Mouse (Mus musculus): ENCODE measurements around the gene Klhdc8b.

Gene Klhdc8b

GRCm38 (mm10) chr9:108483051-108483790 lies 21.8 kb upstream of the Klhdc8b start:
- in situ Hi-C loops (cut with MboI, MseI), result loop anchor here (10.0 kb wide), 1 partner anchor 432 kb away; the partner anchor contains the start of gene Tmem89

GRCm38 (mm10) chr9:108481520-108482210 lies 20.3 kb upstream of the Klhdc8b start:
- in situ Hi-C loops (cut with MboI, MseI), result loop anchor here (10.0 kb wide), 1 partner anchor 433 kb away; the partner anchor contains the start of gene Tmem89

DNA sequence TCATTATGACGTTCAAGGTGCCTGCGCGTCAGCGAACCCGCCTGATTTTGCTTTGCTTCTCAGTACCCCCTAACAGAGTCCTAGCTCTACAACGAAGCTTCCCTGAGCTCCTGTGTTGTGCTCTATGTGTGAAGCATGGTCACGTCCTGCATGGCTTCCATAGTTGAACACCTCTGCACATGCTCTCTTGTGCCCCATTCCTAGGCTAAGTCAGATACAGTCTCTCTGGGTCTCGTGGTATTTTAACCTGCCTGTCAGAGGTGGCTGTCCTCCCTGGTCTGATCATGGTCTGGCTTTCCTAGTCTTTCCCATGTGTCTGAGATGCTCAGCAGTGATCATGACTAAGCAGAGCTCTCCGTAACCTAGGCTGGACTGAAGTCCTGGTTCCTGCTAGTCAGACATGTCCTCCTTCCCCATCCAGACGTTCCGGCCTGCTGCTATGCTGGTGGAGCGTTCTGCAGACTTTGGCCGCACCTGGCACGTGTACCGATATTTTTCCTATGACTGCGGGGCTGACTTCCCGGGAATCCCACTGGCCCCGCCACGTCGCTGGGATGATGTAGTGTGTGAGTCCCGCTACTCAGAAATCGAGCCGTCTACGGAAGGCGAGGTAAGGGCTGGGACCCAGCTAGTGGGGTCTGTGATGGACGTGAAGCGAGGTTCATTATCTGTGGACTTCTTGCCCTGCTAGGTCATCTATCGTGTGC lies 19.6 kb upstream of the Klhdc8b start:
- in situ Hi-C loops (cut with MboI, MseI), result loop anchor here (10.0 kb wide), 1 partner anchor 434 kb away; the partner anchor contains the start of gene Tmem89

DNA sequence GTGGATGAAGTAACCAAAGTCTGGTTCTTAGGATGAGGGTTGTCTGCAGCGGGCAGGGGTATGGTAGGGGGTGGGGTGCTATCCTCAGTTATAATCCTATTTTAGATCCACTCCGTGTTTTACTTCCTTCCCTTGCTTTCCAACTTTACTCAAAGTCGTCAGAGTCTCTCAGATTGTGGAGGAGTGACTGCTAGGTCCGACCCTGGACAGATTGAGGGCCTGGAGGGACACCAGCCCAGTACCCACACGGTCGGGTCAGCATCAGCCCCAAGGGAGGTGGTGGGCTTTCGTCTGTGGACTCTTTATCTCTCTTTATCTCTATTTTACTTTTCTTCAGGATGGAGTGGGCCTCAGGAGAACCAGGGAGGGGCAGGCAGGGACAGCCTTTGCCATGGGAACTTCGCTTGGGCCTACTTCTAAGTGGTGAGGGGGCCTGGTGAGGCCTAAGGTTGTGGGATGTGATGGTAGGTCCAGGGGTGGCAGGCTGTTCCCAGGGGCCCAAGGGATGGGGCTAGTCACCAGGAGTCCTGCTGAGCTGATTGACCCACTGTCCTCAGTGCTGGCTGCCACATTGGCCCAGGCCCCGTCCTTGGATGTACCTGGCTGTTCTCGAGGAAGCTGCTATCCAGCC lies 18.5 kb upstream of the Klhdc8b start, which contains the start of gene Lamb2:
TSS of gene Lamb2 (plus strand) at position 16 of the 631 bp plus-strand sequence.
- in situ Hi-C loops (cut with MboI, MseI), result loop anchor here (10.0 kb wide), 1 partner anchor 435 kb away; the partner anchor contains the start of gene Tmem89

GRCm38 (mm10) chr9:108479241-108479640 lies 17.9 kb upstream of the Klhdc8b start:
- in situ Hi-C loops (cut with MboI, MseI), result no loop called here

DNA sequence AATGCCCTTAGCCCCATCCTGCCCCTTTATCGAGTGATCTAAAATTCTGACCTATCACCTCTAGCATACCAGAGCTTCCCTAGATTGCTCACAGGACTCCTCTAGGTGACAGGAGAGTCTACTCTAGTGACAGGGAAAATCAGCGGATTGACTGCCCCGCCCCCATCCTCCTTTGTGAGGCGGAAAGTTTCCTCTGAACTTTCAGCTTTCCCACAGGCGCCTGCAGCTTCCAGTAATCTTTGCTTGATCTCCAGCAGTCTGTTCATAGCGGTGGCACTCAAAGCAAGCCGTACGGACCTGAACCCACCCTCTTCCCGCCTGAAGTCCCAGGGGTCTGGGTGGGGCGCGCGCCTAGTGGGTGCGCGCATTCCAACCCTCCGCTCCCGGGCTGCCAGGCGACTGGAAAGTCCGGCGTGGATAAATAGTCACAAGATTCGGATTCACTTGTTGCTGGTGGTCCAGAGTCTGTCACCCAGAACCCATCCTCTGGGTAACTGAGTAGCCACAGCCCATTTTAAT lies 17.3 kb upstream of the Klhdc8b start:
- in situ Hi-C loops (cut with MboI, MseI), result no loop called here

- in situ Hi-C loops (cut with MboI, MseI), result no loop called here
Measured at GRCm38 (mm10) chr9:108474528-108474927, 13.1 kb upstream of the Klhdc8b start.

GRCm38 (mm10) chr9:108469845-108470244 lies 8.5 kb upstream of the Klhdc8b start:
- in situ Hi-C loops (cut with MboI, MseI), result no loop called here

DNA sequence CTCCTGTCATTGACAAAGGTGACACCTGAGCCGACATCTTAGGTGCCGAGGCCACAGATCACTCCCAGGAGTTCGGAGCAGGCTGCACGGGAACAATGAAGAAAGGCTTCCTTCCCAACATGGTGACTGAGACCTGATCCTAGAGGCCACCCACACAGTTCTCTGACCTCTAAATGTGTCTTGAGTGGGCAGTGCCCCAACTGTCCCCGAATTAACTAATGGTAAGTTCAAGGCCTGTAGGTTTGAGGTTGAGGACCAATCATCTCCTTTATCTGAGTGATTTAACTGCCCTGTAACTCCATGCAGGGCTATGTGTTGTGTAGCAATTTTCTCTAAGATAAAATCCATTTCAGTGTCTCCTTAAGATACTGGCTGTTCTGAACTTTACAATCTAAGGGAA lies 8.0 kb upstream of the Klhdc8b start:
- in situ Hi-C loops (cut with MboI, MseI), result no loop called here

DNA sequence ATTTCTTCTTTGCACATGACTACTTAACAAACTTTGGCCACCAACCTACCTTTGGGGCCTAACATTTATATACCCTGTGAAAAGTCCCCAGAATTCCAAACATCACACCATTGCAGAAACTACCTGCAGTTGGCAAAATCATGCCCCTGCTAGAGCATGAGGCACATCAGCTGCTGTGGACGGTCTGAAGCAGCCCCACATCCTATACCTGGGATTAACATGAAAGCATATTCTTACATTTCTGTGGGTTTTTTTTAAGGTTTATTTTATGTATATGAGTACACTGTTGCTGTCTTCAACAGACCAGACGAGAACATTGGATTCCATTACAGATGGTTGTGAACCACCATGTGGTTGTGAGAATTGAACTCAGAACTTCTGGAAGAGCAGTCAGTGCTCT lies 4.8 kb upstream of the Klhdc8b start:
- in situ Hi-C loops (cut with MboI, MseI), result no loop called here

DNA sequence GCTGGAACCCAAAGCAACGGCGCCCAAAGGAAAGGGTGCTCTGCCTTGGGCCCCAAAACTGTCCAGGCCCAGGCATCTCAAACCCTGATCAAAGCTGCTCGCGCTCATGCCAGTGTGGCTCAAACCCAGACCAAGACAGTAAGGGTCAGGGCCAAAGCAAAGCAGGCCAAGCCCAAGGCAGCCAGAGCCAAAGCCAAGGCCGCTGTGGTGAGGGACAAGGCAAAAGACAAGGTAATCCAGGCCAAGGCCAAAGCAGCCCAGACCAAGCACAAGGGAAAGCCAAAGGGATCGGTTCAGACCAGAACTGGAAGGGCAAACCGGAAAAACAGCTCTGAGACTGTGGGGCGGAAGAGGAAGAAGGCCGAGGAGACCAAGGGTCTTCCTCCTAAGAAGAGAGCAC lies 2.3 kb upstream of the Klhdc8b start:
- in situ Hi-C loops (cut with MboI, MseI), result no loop called here

- in situ Hi-C loops (cut with MboI, MseI), result no loop called here
Measured at GRCm38 (mm10) chr9:108462192-108462591, 811 bp upstream of the Klhdc8b start.

- in situ Hi-C loops (cut with MboI, MseI), result no loop called here
Measured at GRCm38 (mm10) chr9:108461675-108462074, 294 bp upstream of the Klhdc8b start.

GRCm38 (mm10) chr9:108460319-108461178 lies 832 bp downstream of the Klhdc8b start, which contains the start of gene Ccdc71:
Gene Ccdc71, plus strand, starts transcription at chr9:108460527.
- in situ Hi-C loops (cut with MboI, MseI), result no loop called here

DNA sequence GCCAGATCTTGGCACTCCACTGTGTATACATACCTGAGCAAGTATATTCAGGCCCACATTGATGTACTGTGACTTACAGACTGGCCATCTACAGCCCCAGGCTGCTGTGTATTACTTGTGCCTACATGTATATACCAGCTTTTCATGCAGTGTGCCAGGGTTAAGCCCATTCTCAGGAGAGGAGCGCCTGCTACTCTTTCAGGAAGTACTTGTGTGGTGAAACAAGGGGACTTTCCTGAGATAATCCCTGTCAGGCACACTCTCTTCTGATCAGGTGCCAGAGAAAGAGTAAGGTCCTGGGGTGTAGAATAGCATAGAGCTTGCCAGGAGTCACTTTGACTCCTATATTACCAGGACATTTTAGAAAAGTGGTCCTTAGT lies 1.5 kb downstream of the Klhdc8b start:
- in situ Hi-C loops (cut with MboI, MseI), result no loop called here

DNA sequence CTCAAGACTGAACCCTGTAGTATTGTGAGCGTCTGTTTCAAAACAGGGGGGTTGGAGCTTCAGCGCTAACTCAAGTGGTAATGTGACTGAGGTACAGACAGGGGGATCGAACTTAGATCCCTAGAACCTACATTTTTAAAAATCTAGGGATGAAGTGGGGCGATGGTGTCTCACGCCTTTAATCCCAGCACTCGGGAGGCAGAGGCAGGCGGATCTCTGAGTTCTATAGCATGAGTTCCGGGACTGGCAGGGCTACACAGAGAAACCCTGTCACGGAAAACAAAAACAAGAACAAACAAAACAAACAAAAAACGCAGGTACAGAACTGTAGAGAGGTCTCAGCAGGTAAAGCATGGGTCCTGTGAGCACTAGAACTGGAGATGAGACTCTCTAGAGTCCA lies 4.4 kb downstream of the Klhdc8b start:
- in situ Hi-C loops (cut with MboI, MseI), result no loop called here

GRCm38 (mm10) chr9:108455747-108456571 lies 5.4 kb downstream of the Klhdc8b start:
- in situ Hi-C loops (cut with MboI, MseI), result no loop called here

DNA sequence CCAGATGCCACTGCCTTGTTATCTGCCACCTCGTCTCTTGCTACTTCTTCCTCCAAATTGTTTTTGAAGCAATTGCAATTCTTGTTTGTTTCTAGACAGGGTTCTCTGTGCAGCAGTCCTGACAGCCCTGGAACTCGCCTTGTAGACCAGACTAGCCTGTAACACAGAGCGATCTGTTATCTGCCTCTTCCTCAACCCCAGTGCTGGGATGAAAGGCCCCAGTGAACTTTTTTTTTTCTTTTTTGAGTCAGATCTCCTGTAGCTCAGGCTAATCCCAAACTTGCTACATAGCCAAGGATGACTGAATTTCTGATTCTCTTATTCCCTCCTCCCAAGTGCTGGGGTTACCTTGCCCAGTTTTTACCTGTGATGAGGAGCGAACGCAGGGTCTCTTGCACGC lies 7.0 kb downstream of the Klhdc8b start:
- in situ Hi-C loops (cut with MboI, MseI), result no loop called here

DNA sequence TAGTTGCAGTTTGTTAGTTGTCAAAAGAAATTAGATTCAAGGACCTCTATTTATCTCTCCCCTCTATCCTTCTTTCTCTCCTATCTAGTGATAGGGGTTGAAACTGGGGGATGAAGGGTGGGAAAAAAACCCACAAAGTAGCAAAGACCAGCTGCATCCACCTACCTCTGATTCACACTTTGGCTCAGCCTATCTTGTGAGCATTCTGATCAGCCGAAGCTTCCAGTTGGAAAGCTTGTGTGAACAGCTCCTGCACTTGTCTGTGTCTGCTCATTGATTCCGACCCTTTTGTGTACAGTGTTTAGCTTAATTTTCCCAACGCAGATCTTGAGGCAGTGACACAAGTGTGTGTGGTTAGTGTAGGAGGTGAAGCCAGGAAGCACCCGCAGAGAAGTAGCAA lies 7.9 kb downstream of the Klhdc8b start:
- in situ Hi-C loops (cut with MboI, MseI), result no loop called here

DNA sequence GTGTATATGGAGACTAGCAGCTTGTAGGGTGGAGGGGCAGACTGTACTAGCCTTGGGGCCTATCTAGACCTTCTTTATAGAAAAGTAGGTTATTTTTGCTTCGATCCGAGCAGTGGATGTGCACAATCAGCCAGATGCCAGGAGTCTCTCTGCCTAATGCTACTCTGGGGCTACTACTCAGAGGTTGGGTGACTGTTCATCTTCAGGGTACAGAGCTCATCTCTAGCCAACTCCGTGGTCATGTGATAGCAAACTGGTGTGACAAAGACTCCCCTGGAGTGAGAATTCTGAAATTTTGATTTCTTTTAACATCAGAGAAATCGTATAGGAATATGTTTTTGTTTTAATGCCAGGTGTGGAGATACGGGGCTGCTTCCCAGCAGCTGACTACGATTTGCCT lies 8.5 kb downstream of the Klhdc8b start:
- in situ Hi-C loops (cut with MboI, MseI), result no loop called here

Measured in T-helper 1 cell (primary cell).